Mouse (Mus musculus) monocyte, adult 2 months (primary cell): ENCODE data around the gene Klk15.
"Not testable (repeated sequence)": the region's sequence is repeated elsewhere in the genome, so short reads cannot be mapped to it uniquely, and the experiment has no call there.

ENCODE experiments used
- DNase-seq, 2 experiments: peaks; one replicate each; pipeline ENCODE4 v3.0.0; 2022; ENCODE audit warnings: low spot score in 2 of 2, low read depth in 1 of 2

The Klk15 gene

GRCm38 (mm10) chr7:43933440-43933839 is at the start of gene Klk15:
Klk15 (plus strand) TSS chr7:43933740.
- DNase-seq: no peak

GRCm38 (mm10) chr7:43891365-43891764 is 42.2 kb upstream of the Klk15 start:
- DNase-seq: no peak

GRCm38 (mm10) chr7:43891788-43892187 is 41.8 kb upstream of the Klk15 start:
- DNase-seq: no peak

- peak; percentile 26 to 58 for DNase-seq
These were observed 38.7 kb upstream of the Klk15 start for GRCm38 (mm10) chr7:43894836-43895235.

- DNase-seq: no peak
These were observed 18.7 kb upstream of the Klk15 start for GRCm38 (mm10) chr7:43914821-43915220.

- no peak for DNase-seq
These were observed 15.1 kb upstream of the Klk15 start for GRCm38 (mm10) chr7:43918426-43918825.

- no peak for DNase-seq
These were observed 14.7 kb upstream of the Klk15 start for GRCm38 (mm10) chr7:43918871-43919270.

GRCm38 (mm10) chr7:43919559-43920451 is 13.7 kb upstream of the Klk15 start:
- DNase-seq: peak; percentile 19 to 58

GRCm38 (mm10) chr7:43920582-43920981 is 13.0 kb upstream of the Klk15 start:
- peak; percentile 26 to 48 for DNase-seq

GRCm38 (mm10) chr7:43921087-43921486 is 12.5 kb upstream of the Klk15 start:
- peak; percentile 37 to 38 for DNase-seq

GRCm38 (mm10) chr7:43921941-43922340 is 11.6 kb upstream of the Klk15 start:
- DNase-seq: no peak

- DNase-seq: no peak
These were observed 7.6 kb upstream of the Klk15 start for GRCm38 (mm10) chr7:43925985-43926384.

- DNase-seq: no peak
These were observed 5.0 kb upstream of the Klk15 start for GRCm38 (mm10) chr7:43928521-43928920.

- DNase-seq: no peak
These were observed 1.2 kb upstream of the Klk15 start for GRCm38 (mm10) chr7:43932337-43932736.

GRCm38 (mm10) chr7:43934747-43935146 is 1.2 kb downstream of the Klk15 start:
- no peak for DNase-seq

- no peak for DNase-seq
These were observed 3.0 kb downstream of the Klk15 start for GRCm38 (mm10) chr7:43936551-43936950.

GRCm38 (mm10) chr7:43942293-43942692 is 8.8 kb downstream of the Klk15 start:
- not testable (repeated sequence) for DNase-seq

GRCm38 (mm10) chr7:43944727-43945264 is 11.3 kb downstream of the Klk15 start:
- DNase-seq: peak in 1 of 2 experiments; percentile 23

- no peak for DNase-seq
These were observed 16.8 kb downstream of the Klk15 start, which contains the start of gene Klk1b8 for GRCm38 (mm10) chr7:43950364-43950763. Klk1b8 (plus strand) TSS chr7:43950664.

- no peak for DNase-seq
These were observed 19.2 kb downstream of the Klk15 start for GRCm38 (mm10) chr7:43952703-43953102.

GRCm38 (mm10) chr7:43966451-43966850 is 32.9 kb downstream of the Klk15 start, which contains the start of gene Klk1b1:
Klk1b1 (plus strand) TSS chr7:43966751.
- DNase-seq: no peak

- no peak for DNase-seq
These were observed 33.5 kb downstream of the Klk15 start for GRCm38 (mm10) chr7:43967058-43967457.
